Mouse (Mus musculus) hindbrain, postnatal 0 days (tissue): ENCODE measurements at regions not wholly inside any gene's neighbourhood (a gene's known extent, or its start where the extent isn't known, plus 50 kb on each side); places are given as distances from the start of the nearest gene placed in this dataset.

Experiments
- ATAC-seq: fragments of 200-750 bp; cut with Nextera tagmentation; 2 replicates; pipeline ENCODE4 v1.8.0; 2017; ENCODE audit warnings: mild to moderate bottlenecking, moderate TSS enrichment, moderate library complexity
- DNase-seq: peaks from one replicate; pipeline ENCODE4 v3.0.0-alpha.2; 2015; ENCODE audit warnings: low spot score
- H3K27ac ChIP-seq: fragments of 300-500 bp; sonication (generic); 2 replicates; pipeline ENCODE4 v1.5.1; 2014; ENCODE audit warnings: mild to moderate bottlenecking
- H3K27me3 ChIP-seq: fragments of 300-500 bp; sonication (generic); 2 replicates; pipeline ENCODE4 v1.6.1; 2014; ENCODE audit warnings: low read length, mixed read lengths; ENCODE audit not compliant: insufficient read depth
- H3K36me3 ChIP-seq: fragments of 300-500 bp; sonication (generic); 2 replicates; pipeline ENCODE4 v1.6.1; 2014; ENCODE audit warnings: low read length, mixed read lengths; ENCODE audit not compliant: insufficient read depth
- H3K4me1 ChIP-seq: fragments of 300-500 bp; sonication (generic); 2 replicates; pipeline ENCODE4 v1.6.1; 2014; ENCODE audit warnings: antibody characterized with exemption, low read length, mixed read lengths; ENCODE audit not compliant: insufficient read depth
- H3K4me2 ChIP-seq: fragments of 300-500 bp; sonication (generic); 2 replicates; pipeline ENCODE4 v1.6.1; 2014; ENCODE audit warnings: low read depth, mild to moderate bottlenecking, low read length, moderate library complexity, mixed read lengths
- H3K4me3 ChIP-seq: fragments of 300-500 bp; sonication (generic); 2 replicates; pipeline ENCODE4 v1.5.1; 2014; ENCODE audit warnings: low read length
- H3K9ac ChIP-seq: fragments of 300-500 bp; sonication (generic); replicated peaks from 2 replicates; pipeline ENCODE4 v1.6.1; 2014; ENCODE audit warnings: mild to moderate bottlenecking, low read length, moderate library complexity, mixed read lengths
- H3K9me3 ChIP-seq: fragments of 300-500 bp; sonication (generic); 2 replicates; pipeline ENCODE4 v1.6.1; 2016; ENCODE audit warnings: low read length, mixed read lengths
- CTCF ChIP-seq: IDR thresholded peaks from 2 replicates; pipeline ENCODE4 v1.5.1; 2016; ENCODE audit warnings: antibody characterized with exemption, control low read depth, low read depth
- WGBS: fragments of 180-500 bp; shearing (Covaris S2); extraction: QIAGEN DNeasy Blood & Tissue Kit; methylation state at CpG from one replicate; pipeline ENCODE4 v1.1.7; 2014; 5-methylcytosine and 5-hydroxymethylcytosine counted together

- ATAC-seq: no peak
- Histone ChIP-seq H3K27me3 (no peaks in the 10 kb centered on the region), H3K36me3 (no peaks in the 10 kb centered on the region), H3K4me3 (no peak overlapping the region), H3K27ac (no peak overlapping the region), H3K9ac (no peak overlapping the region), H3K4me1 (0 out of 2 replicates have a peak, but pooled peaks cover 2% of the 10 kb centered on the region), H3K4me2 (no peak overlapping the region), H3K9me3 (no peaks in the 10 kb centered on the region)
- TF ChIP-seq CTCF: no peak
- 55% methylated on average over 9 of the region's 9 CpGs for WGBS
- no peak for DNase-seq
Observed at GRCm38 (mm10) chr4:125186246-125186645, 58.6 kb upstream of the Zc3h12a start.

- H3K27me3 ChIP-seq: no peaks in the 10 kb centered on the region
- WGBS: 77% methylated on average over 5 of the region's 5 CpGs
- no peak overlapping the region for H3K4me3 ChIP-seq
- H3K4me2 ChIP-seq: no peak overlapping the region
- ATAC-seq (no peak), DNase-seq (no peak)
- no peak overlapping the region for H3K27ac ChIP-seq
- H3K9ac ChIP-seq: no peak overlapping the region
- H3K4me1 ChIP-seq: no peaks in the 10 kb centered on the region
- no peaks in the 10 kb centered on the region for H3K9me3 ChIP-seq
- TF ChIP-seq CTCF: no peak
- no peaks in the 10 kb centered on the region for H3K36me3 ChIP-seq
Observed at GRCm38 (mm10) chr4:125185076-125185475, 57.4 kb upstream of the Zc3h12a start.

DNA sequence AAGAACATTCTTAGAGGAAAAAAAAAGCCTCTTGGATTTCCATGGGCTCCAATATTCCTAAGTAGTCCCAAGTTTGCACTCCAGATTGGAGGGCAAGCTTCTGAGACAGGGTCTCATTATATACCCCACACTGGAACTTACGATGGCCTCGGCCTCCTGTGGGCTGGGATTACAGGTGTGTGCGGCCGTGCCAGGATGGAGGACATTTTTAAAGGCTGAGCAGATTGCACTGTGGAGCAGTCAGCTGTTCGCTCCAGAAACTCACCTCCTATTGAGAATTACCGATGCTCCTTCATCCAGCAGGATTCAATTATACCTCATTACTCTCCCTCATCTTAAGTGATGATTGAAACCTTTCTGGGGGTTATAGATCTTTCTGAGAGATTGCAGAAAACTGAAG lies 53.3 kb upstream of the Zc3h12a start:
- TF ChIP-seq CTCF: no peak
- ATAC-seq (no peak), DNase-seq (no peak)
- H3K9me3 ChIP-seq: no peaks in the 10 kb centered on the region
- no peak overlapping the region for H3K27ac ChIP-seq
- WGBS: 66% methylated on average over 6 of the region's 6 CpGs
- H3K4me2 ChIP-seq: no peak overlapping the region
- H3K36me3 ChIP-seq: no peaks in the 10 kb centered on the region
- no peaks in the 10 kb centered on the region for H3K4me1 ChIP-seq
- no peaks in the 10 kb centered on the region for H3K27me3 ChIP-seq
- H3K4me3 ChIP-seq: no peak overlapping the region
- H3K9ac ChIP-seq: no peak overlapping the region

DNA sequence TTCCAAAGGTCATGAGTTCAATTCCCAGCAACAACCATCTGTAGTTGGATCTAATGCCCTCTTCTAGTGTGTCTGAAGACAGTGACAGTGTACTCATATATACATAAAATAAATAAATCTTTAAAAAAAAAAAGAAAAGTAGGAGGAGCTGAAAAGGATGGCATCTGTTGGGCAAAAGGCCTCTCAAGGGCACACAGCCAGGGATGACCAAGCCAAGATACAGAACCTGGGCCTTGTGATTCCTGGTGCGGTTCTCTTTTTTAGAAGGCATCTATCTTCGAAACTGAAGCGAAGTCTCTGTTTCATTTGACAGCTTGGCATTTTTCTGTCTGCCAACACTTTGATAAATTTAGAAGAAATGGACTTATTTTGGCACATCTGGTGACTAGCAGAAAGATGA lies 50.9 kb upstream of the Zc3h12a start:
- H3K4me3 ChIP-seq: no peak overlapping the region
- no peaks in the 10 kb centered on the region for H3K36me3 ChIP-seq
- no peaks in the 10 kb centered on the region for H3K4me1 ChIP-seq
- WGBS: 96% methylated on average over 3 of the region's 3 CpGs
- H3K4me2 ChIP-seq: no peak overlapping the region
- DNase-seq (no peak), ATAC-seq (no peak)
- no peak for TF ChIP-seq CTCF
- H3K27me3 ChIP-seq: no peaks in the 10 kb centered on the region
- H3K9ac ChIP-seq: no peak overlapping the region
- H3K27ac ChIP-seq: no peak overlapping the region
- H3K9me3 ChIP-seq: no peaks in the 10 kb centered on the region

- ATAC-seq (no peak), DNase-seq (no peak)
- Histone ChIP-seq H3K27me3 (no peaks in the 10 kb centered on the region), H3K9me3 (no peaks in the 10 kb centered on the region), H3K36me3 (no peaks in the 10 kb centered on the region), H3K4me3 (no peak overlapping the region), H3K27ac (no peak overlapping the region), H3K4me1 (no peaks in the 10 kb centered on the region), H3K4me2 (no peak overlapping the region), H3K9ac (no peak overlapping the region)
- 33% methylated on average over 6 of the region's 6 CpGs for WGBS
- TF ChIP-seq CTCF: no peak
Observed at GRCm38 (mm10) chr4:125177666-125178065, 50.0 kb upstream of the Zc3h12a start.
